Mouse (Mus musculus): ENCODE measurements around the gene Med19. TPM values are rescaled to one million over a fixed set of nuclear protein-coding genes. Genes with fewer than 3 reads are reported as not detected.
A peak's percentile ranks its signal among the peaks of the same experiment; 100 is the strongest.

Gene Med19
- 10 to 100 TPM; 22.7 to 25.9 TPM for total RNA-seq (2021)
- long read RNA-seq, experiment 1, transcript Med19-201 (5 exons, 2,059 nt): major isoform, 12 of 12 reads
- long read RNA-seq, experiment 1, partial matches to known transcripts: 0 of 12 reads
- long read RNA-seq, experiment 1, other reads (novel, unspliced or antisense): 0 of 12 reads
- long read RNA-seq, experiment 2, transcript Med19-201 (5 exons, 2,059 nt): major isoform, 13 of 20 reads
- long read RNA-seq, experiment 2, partial matches to known transcripts: 7 of 20 reads
- long read RNA-seq, experiment 2, other reads (novel, unspliced or antisense): 0 of 20 reads

DNA sequence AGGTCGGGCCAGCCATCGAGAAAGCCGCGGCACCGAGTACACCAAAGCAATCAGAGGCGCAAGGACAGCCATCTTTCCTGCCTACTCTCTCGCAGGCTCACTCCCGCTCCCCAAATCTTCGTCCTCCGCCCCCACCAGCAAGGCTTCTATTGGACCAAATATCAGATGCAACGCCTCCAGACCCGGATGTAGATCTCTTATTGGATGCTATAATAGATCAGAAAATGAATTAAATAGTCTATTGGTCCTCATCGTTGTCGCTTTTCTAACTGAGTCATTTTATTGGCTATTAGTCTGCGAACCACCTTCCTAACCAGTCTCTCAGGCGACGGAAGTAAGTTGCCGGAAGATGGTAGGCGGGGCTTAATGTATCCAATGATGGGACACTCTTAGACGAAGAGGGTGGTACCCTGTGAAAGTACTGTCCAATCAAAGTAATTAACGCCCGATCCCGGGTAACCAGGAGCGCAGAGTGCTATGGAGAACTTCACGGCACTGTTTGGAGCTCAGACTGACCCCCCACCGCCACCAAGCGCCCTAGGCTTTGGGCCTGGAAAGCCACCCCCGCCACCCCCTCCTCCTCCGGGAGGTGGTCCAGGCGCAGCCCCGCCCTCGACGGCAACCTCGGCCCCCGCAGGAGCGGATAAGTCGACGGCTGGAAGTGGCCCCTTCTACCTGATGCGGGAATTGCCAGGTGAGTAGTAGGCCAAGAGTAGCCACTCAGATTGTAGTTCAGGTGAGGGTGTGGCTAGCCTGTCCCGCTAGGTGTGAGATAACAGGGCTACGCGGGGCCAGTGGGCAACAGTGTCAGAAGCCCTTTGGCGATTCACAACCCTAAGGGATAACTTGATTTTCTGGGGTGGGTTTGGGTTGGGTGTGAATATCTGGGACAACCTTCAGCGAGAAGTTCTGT lies at the start of gene Med19, which contains the start of gene Gm28635:
Med19 (plus strand) TSS at position 435 of the 913 bp plus-strand sequence.
Gm28635 (minus strand) TSS at position 74 of the 913 bp plus-strand sequence.
- DNase-seq (ENCODE audit: low spot score in 2 of 2): peak; percentile 72 to 74

DNA sequence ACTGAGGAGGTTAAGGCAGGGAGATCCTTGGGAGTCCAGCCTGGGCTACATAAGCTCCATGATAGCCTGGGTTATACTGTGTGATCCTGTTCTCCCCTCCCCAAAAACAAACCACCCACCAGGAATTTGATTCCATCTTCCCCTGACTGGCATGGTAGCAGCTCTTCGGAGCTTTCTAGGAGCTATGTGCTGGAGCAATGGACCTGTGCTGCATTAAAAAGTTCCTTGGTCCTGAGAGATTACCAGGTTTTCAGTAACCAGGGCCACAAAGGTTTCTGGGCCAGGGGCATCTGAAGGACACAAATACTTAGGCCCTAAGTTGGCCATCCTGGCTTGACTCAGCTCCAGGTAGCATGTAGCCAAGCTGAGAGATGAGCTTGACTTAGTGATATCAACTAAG lies 46.2 kb upstream of the Med19 start:
- no peak for DNase-seq (ENCODE audit: low spot score in 2 of 2)

DNA sequence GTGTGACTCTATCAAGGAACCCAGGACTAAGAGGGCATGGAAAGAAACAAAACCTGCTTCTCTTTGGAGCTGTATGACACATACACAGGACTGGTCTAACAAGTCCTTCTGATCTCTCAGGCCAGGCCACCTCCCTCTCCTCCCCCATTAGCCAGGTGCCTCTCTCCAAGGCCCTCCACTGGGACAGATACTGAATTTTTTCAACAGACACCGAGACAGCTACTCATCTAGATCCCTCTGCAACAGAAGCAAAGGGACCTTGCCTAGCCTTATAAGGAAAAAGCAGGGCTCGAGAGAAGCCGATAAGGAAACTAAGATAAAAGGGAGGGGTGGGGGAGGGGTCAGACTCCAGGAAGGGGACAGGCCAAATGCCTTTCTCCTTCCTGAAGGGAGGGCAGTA lies 45.2 kb upstream of the Med19 start:
- DNase-seq (ENCODE audit: low spot score in 2 of 2): no peak

DNA sequence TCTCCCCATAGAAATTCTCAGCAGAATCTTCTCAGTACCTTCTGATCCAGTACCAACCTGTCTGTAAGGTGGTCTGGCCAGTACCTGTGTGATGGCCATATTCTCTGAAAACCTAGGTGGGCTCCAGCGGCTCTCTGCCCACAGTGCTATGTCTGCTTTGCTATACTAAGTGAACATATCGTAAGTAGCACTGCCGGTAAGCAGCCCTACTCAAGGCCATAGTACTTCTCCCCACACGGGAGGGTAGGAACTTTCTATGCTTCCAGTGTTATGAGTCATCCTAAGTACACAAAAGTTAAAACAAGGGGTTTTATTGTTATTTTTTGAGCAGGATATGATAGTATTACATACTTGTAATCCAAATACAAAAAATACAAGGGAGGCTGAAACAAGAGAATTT lies 44.2 kb upstream of the Med19 start:
- DNase-seq (ENCODE audit: low spot score in 2 of 2): no peak

DNA sequence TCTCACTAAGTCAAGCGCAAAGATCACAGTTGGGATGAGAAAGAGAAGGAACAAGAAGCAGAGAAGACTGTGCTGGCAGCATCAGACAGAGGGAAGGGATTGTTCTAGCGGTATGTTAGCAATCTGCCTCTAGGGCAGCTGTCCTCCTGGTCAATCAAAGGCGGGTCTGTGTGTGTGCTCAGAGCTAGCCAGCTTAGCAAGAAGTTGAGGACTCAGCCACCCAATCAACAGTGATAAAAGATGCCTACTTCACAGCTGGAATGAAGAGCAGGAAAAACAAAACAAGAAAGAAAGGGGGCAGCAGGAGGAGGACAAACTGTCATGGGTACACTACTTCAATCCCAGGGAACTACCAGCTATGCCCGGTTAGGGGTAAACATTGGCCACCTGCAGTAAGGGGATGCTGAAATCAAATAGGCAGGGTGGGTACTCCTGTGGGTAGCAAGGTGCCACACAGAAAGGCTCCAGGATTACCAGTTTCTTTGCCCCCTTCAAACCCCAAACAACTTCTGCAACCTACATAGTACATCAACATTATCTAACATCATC lies 43.2 kb upstream of the Med19 start:
- no peak for DNase-seq (ENCODE audit: low spot score in 2 of 2)

DNA sequence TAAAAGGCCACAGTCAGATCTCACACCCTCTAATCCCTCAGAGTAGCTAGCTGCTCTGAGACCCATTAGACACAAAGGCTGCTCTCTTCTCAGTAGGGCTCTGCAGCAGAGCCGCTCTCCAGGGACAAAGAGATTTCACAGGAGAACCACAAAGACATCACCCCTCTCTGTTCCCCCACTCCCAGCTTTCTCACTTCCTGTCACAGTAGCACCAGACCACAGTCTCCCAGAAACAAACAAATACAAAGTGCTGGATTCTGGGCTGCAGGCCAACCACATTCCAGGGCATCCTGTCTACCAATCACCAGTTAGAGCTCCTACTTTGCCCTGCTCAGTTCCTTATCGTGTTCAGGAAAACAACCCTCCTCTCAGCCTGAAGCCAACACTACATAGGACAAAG lies 42.6 kb upstream of the Med19 start:
- DNase-seq (ENCODE audit: low spot score in 2 of 2): peak; percentile 64 to 70

DNA sequence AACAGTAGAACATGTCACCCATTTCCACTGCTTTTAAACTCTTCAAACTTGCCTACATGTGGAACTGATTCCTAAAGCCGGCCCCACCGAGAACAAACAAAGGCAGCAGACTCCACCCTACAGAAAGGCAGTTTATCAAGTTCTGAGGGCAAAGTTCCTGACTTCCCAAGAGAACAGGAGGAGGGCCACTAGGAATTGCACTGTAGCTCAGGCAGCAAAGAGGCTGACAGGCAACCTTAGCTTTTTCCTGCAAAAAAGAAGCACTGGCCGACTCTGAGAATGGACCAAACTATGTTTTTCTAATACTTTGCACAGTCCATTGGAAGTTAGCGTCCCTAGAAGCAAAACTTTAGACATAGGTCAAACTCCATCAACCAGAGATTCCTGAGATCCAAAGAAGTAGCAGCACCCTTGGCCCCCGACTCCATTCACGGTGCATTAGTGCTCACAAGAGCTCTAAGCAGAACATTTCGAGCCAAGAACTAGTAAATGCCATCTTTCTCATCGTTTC lies 41.9 kb upstream of the Med19 start:
- no peak for DNase-seq (ENCODE audit: low spot score in 2 of 2)

GRCm38 (mm10) chr2:84637452-84638165 lies 40.6 kb upstream of the Med19 start:
- no peak for DNase-seq (ENCODE audit: low spot score in 2 of 2)

GRCm38 (mm10) chr2:84638428-84639220 lies 39.6 kb upstream of the Med19 start:
- no peak for DNase-seq (ENCODE audit: low spot score in 2 of 2)

- DNase-seq (ENCODE audit: low spot score in 2 of 2): no peak
These were observed 37.4 kb upstream of the Med19 start for GRCm38 (mm10) chr2:84640833-84641232.

- no peak for DNase-seq (ENCODE audit: low spot score in 2 of 2)
These were observed 32.1 kb upstream of the Med19 start for GRCm38 (mm10) chr2:84646138-84646537.

- no peak for DNase-seq (ENCODE audit: low spot score in 2 of 2)
These were observed 31.1 kb upstream of the Med19 start for GRCm38 (mm10) chr2:84647051-84647568.

- no peak for DNase-seq (ENCODE audit: low spot score in 2 of 2)
These were observed 29.8 kb upstream of the Med19 start for GRCm38 (mm10) chr2:84648369-84648768.

- DNase-seq (ENCODE audit: low spot score in 2 of 2): no peak
These were observed 28.5 kb upstream of the Med19 start for GRCm38 (mm10) chr2:84649674-84650073.

DNA sequence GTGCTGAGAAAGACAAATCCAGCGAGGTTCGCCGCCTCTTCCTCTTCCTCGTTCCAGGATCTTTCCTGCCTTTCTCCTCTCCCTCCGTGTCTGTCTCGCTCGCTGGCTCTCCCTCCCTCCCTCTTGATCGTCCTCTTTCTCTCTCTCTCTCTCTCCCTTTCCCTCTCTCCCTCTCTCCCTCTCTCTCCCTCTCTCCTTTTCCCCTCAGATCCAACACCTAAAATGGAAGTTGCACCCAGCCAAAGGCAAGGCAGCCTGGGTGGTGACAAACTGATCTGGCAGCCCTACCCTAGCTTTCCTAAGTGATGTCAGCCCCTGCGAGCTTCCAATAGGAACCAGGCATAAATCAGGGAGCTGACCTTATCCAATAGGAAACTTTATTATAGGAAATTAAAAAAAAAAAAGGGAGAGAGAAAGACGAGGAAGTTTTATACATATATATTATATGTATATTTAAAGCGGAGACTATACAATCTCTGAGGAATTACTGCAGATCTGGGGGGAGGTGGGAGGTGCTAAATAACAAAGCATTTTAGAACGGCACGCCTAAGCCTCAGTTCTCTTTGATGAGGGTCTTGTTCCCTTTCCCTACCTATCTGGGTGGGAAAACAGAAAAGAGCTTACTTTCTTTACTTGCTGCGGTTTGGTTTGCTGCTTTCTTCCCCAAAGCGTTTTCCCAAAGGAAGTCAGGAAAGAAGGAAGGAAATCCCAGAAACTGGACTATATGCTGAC lies 27.6 kb upstream of the Med19 start, which contains the start of gene Ctnnd1:
Ctnnd1 (minus strand) TSS at position 302 of the 732 bp plus-strand sequence.
- DNase-seq (ENCODE audit: low spot score in 2 of 2): peak; percentile 78 to 79

DNA sequence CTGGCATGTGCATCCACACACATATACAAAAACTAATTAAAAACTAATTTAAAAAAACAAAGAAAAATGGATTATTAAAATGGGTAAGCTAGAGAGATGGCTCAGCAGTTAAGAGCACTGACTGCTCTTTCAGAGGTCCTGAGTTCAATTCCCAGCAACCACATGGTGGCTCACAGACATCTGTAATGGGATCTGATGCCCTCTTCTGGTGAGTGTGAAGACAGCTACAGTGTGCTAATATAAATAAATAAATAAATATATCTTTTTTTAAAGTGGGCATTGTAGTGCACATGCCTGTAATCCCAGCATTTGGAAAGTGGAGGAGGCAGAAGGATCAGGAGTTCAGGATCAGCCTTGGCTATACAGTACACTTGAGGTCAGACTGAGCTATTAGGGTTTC lies 24.8 kb upstream of the Med19 start:
- DNase-seq (ENCODE audit: low spot score in 2 of 2): no peak

- DNase-seq (ENCODE audit: low spot score in 2 of 2): no peak
These were observed 22.3 kb upstream of the Med19 start for GRCm38 (mm10) chr2:84655864-84656263.

DNA sequence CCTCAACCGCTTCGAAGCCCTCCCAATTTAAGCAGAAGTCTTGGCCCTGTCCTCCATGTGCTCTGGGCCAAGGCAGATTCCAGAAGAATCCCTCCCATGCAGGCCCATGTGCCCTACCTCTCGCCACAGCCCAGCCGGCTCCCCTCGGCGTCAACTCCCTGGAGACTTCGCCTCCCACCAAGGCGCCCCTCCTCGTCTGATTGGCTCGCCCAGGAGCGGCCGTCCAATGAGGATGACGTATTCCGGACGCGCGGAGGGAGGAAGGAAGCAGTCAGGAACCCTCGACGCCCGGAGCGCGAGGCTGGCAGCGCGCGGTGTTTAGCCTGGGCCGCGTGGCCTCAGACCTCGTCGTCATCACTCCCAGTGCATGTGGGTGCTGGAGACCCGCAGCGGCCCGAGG lies 19.4 kb upstream of the Med19 start, which contains the start of gene Btbd18:
Btbd18 (plus strand) TSS at position 274 of the 400 bp plus-strand sequence.
- DNase-seq (ENCODE audit: low spot score in 2 of 2): no peak

GRCm38 (mm10) chr2:84660253-84660652 lies 17.9 kb upstream of the Med19 start:
- DNase-seq (ENCODE audit: low spot score in 2 of 2): no peak

All from adrenal gland, adult 18-20 months (tissue).